Mouse (Mus musculus) left cerebral cortex, adult 11 months (tissue): Measurements from ENCODE around the gene Tmem201.

Source experiments
- DNase-seq: peaks from one replicate; pipeline ENCODE4 v3.0.0; 2022; ENCODE audit warnings: low spot score

Tmem201 gene

GRCm38 (mm10) chr4:149721163-149721562, 16.7 kb downstream of the Tmem201 start:
- DNase-seq: no peak

- DNase-seq: no peak
These were observed 18.2 kb downstream of the Tmem201 start for GRCm38 (mm10) chr4:149719686-149720085.

GRCm38 (mm10) chr4:149714542-149714941, 23.3 kb downstream of the Tmem201 start:
- DNase-seq: no peak

- DNase-seq: no peak
These were observed 25.9 kb downstream of the Tmem201 start for GRCm38 (mm10) chr4:149711955-149712354.

GRCm38 (mm10) chr4:149711485-149711884, 26.4 kb downstream of the Tmem201 start:
- no peak for DNase-seq

GRCm38 (mm10) chr4:149710510-149710909, 27.3 kb downstream of the Tmem201 start:
- DNase-seq: peak; percentile 61

- DNase-seq: no peak
These were observed 31.9 kb downstream of the Tmem201 start for GRCm38 (mm10) chr4:149705941-149706340.

- DNase-seq: no peak
These were observed 32.5 kb downstream of the Tmem201 start for GRCm38 (mm10) chr4:149705298-149705697.

GRCm38 (mm10) chr4:149702210-149702979, 35.4 kb downstream of the Tmem201 start, which contains the start of gene Pik3cd:
TSS of gene Pik3cd (minus strand) at chr4:149702571.
- no peak for DNase-seq

GRCm38 (mm10) chr4:149701426-149702209, 36.2 kb downstream of the Tmem201 start:
- no peak for DNase-seq

GRCm38 (mm10) chr4:149699953-149700352, 37.9 kb downstream of the Tmem201 start:
- no peak for DNase-seq

- no peak for DNase-seq
These were observed 39.5 kb downstream of the Tmem201 start for GRCm38 (mm10) chr4:149698197-149698821.

GRCm38 (mm10) chr4:149697506-149698196, 40.2 kb downstream of the Tmem201 start:
- DNase-seq: no peak

- DNase-seq: no peak
These were observed 41.5 kb downstream of the Tmem201 start for GRCm38 (mm10) chr4:149696189-149696971.

- DNase-seq: no peak
These were observed 46.5 kb downstream of the Tmem201 start for GRCm38 (mm10) chr4:149691368-149691767.

GRCm38 (mm10) chr4:149690828-149691280, 47.0 kb downstream of the Tmem201 start:
- no peak for DNase-seq

GRCm38 (mm10) chr4:149689822-149690700, 47.8 kb downstream of the Tmem201 start:
- DNase-seq: no peak

- DNase-seq: no peak
These were observed 49.0 kb downstream of the Tmem201 start for GRCm38 (mm10) chr4:149688861-149689260.

- no peak for DNase-seq
These were observed 52.8 kb downstream of the Tmem201 start for GRCm38 (mm10) chr4:149684841-149685623.
